Mouse (Mus musculus) liver, embryonic 11.5 days (tissue): ENCODE results near the gene Cavin2. TPM values are rescaled to one million over a fixed set of nuclear protein-coding genes. Genes with fewer than 3 reads are reported as not detected.

Experiments used
- ATAC-seq: fragments of 200-750 bp; cut with Nextera tagmentation; replicated peaks from 2 replicates; pipeline ENCODE4 v1.8.0; 2017; ENCODE audit warnings: moderate number of reproducible peaks, mild to moderate bottlenecking, moderate TSS enrichment, moderate library complexity; ENCODE audit not compliant: low FRiP score
- DNase-seq: peaks from one replicate; pipeline ENCODE4 v3.0.0-alpha.2; 2017; ENCODE audit warnings: low spot score
- H3K27ac ChIP-seq: fragments of 300-500 bp; sonication (generic); 2 replicates; pipeline ENCODE4 v1.5.1; 2014; ENCODE audit warnings: mild to moderate bottlenecking, low read depth, low read length, control low read depth
- H3K27me3 ChIP-seq: fragments of 300-500 bp; sonication (generic); replicated peaks from 2 replicates; pipeline ENCODE4 v1.6.1; 2014; ENCODE audit warnings: low read length, mixed read lengths; ENCODE audit not compliant: control insufficient read depth, insufficient read depth
- H3K36me3 ChIP-seq: fragments of 300-500 bp; sonication (generic); 2 replicates; pipeline ENCODE4 v1.6.1; 2014; ENCODE audit warnings: mild to moderate bottlenecking, low read length, moderate library complexity, mixed read lengths; ENCODE audit not compliant: control insufficient read depth, insufficient read depth
- H3K4me1 ChIP-seq: fragments of 300-500 bp; sonication (generic); replicated peaks from 2 replicates; pipeline ENCODE4 v1.6.1; 2014; ENCODE audit warnings: low read length, mixed read lengths; ENCODE audit not compliant: control insufficient read depth, insufficient read depth
- H3K4me2 ChIP-seq: fragments of 300-500 bp; sonication (generic); 2 replicates; pipeline ENCODE4 v1.6.1; 2014; ENCODE audit warnings: mild to moderate bottlenecking, control low read depth, moderate library complexity
- H3K4me3 ChIP-seq: fragments of 300-500 bp; sonication (generic); 2 replicates; pipeline ENCODE4 v1.5.1; 2014; ENCODE audit warnings: low read depth, low read length, control low read depth
- H3K9ac ChIP-seq: fragments of 300-500 bp; sonication (generic); 2 replicates; pipeline ENCODE4 v1.6.1; 2014; ENCODE audit warnings: low read depth, low read length, control low read depth
- H3K9me3 ChIP-seq: fragments of 300-500 bp; sonication (generic); 2 replicates; pipeline ENCODE4 v1.6.1; 2016; ENCODE audit warnings: low read length, inconsistent platforms, mixed read lengths; ENCODE audit not compliant: control insufficient read depth
- WGBS: fragments of 180-500 bp; shearing (Covaris S2); extraction: QIAGEN DNeasy Blood & Tissue Kit; methylation state at CpG from one replicate; pipeline ENCODE4 v1.1.7; 2014; 5-methylcytosine and 5-hydroxymethylcytosine counted together
- polyA plus RNA-seq: library from polyadenylated mRNA; unstranded; fragments of >200 nt; fragmentation: Nextera tagmentation; extraction: Ambion mirVana; gene quantifications from 2 replicates; pipeline ENCODE4 v1.2.1, GENCODE M21; 2014

The Cavin2 gene
- polyA plus RNA-seq, 1 experiment from 2014 or later = 31.1 TPM

DNA sequence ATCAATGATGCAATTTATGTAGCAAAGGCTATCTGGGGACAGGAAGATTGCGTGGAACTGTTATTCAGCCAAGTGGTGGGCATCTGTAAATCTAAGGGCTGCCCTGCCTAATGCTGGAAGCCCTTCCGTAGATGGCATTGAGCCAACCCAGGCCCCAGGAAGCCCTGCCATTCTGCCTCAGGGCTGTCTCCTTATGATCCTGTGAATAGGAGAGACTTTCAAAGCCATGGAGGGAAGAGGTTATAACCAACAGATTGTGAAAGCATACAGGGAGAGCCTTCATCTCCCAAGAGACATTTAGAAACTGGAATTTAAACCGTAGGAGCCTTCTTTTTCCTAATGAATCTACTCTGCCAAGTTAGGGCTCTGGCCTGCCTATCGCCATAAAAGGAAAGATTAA is 1.7 kb downstream of the Cavin2 start:
- peak overlapping the region; percentile 34 for H3K4me3 ChIP-seq
- DNase-seq (no peak), ATAC-seq (no peak)
- 66% methylated on average over 4 of the region's 4 CpGs for WGBS
- H3K27me3 ChIP-seq = no peaks in the 10 kb centered on the region
- H3K27ac ChIP-seq = no peak overlapping the region
- no peaks in the 10 kb centered on the region; the same call in 1 of the 2 replicates for H3K4me1 ChIP-seq
- peak overlapping the region; percentile 51 for H3K4me2 ChIP-seq
- no peaks in the 10 kb centered on the region for H3K36me3 ChIP-seq
- H3K9me3 ChIP-seq = no peaks in the 10 kb centered on the region
- no peak overlapping the region for H3K9ac ChIP-seq

GRCm38 (mm10) chr1:51292348-51292747 is 3.4 kb downstream of the Cavin2 start:
- Histone ChIP-seq H3K9ac (no peak overlapping the region), H3K9me3 (no peaks in the 10 kb centered on the region), H3K36me3 (no peaks in the 10 kb centered on the region), H3K4me2 (peak overlapping the region; percentile 22; the same call in 1 of the 2 replicates), H3K27me3 (no peaks in the 10 kb centered on the region), H3K4me1 (no peaks in the 10 kb centered on the region; the same call in 1 of the 2 replicates), H3K4me3 (no peak overlapping the region), H3K27ac (no peak overlapping the region)
- WGBS = 73% methylated on average over 4 of the region's 4 CpGs
- DNase-seq (no peak), ATAC-seq (no peak)

DNA sequence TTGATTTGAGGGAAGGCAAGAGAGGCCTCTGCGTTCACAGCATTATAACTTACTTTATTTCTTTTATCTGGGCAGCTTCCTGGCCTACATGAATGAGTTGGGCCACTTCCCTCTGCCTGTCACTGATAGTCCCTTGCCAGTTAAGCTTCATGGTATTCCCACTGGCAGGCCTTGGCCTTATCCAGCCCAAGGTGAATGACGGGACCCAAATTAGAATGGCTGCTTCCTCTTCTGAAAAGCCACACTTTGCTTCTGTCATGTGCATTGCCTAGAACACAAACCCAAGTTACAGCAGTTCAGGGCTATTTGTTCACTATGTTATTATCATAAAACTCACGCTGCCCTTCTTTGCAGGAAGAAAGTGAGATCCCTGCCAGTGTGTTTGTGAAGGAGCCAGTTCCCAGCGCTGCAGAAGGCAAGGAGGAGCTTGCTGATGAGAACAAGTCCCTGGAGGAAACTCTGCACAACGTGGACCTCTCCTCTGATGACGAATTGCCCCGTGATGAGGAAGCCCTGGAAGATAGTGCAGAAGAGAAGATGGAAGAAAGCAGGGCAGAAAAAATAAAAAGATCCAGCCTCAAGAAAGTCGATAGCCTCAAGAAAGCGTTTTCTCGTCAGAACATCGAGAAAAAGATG is 11.5 kb downstream of the Cavin2 start:
- WGBS = 54% methylated on average over 11 of the region's 11 CpGs
- no peaks in the 10 kb centered on the region for H3K36me3 ChIP-seq
- no peaks in the 10 kb centered on the region for H3K4me1 ChIP-seq
- no peak overlapping the region for H3K4me3 ChIP-seq
- no peak overlapping the region for H3K27ac ChIP-seq
- ATAC-seq = peak; percentile 70
- H3K27me3 ChIP-seq = no peaks in the 10 kb centered on the region
- no peak overlapping the region for H3K4me2 ChIP-seq
- DNase-seq = no peak
- no peaks in the 10 kb centered on the region for H3K9me3 ChIP-seq
- no peak overlapping the region for H3K9ac ChIP-seq

DNA sequence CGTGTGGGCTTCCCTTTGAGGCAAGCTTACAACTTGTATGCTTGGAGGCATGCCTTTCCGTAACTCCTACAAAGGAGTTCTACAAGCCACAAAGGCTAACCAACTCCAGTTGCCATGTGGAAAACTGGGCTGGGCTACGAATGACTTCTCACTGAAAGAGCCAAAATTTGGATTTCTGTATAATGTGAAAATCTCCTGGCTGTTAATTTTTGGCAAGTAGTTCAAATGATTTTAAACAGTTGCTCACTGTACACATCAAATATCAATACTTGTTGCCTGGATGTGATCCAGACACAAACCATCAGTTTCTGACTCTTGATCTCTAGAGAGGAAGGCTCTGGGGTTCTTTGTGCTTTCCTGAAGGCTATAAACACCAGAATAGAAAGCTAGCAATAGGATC is 18.1 kb downstream of the Cavin2 start:
- Histone ChIP-seq H3K4me1 (no peaks in the 10 kb centered on the region), H3K27me3 (no peaks in the 10 kb centered on the region), H3K4me3 (no peak overlapping the region), H3K9me3 (no peaks in the 10 kb centered on the region), H3K27ac (no peak overlapping the region), H3K36me3 (no peaks in the 10 kb centered on the region), H3K4me2 (no peak overlapping the region), H3K9ac (no peak overlapping the region)
- no peak for ATAC-seq
- WGBS = 79% methylated on average over 3 of the region's 3 CpGs
- DNase-seq = no peak

GRCm38 (mm10) chr1:51315476-51315875 is 26.6 kb downstream of the Cavin2 start:
- DNase-seq (no peak), ATAC-seq (no peak)
- H3K27me3 ChIP-seq = no peaks in the 10 kb centered on the region
- H3K9ac ChIP-seq = no peak overlapping the region
- H3K4me1 ChIP-seq = no peaks in the 10 kb centered on the region
- 53% methylated on average over 2 of the region's 2 CpGs for WGBS
- no peak overlapping the region for H3K4me2 ChIP-seq
- no peaks in the 10 kb centered on the region for H3K9me3 ChIP-seq
- H3K27ac ChIP-seq = no peak overlapping the region
- H3K4me3 ChIP-seq = no peak overlapping the region
- H3K36me3 ChIP-seq = no peaks in the 10 kb centered on the region

- whole genome bisulfite sequencing = 77% methylated on average over 6 of the region's 6 CpGs
- Histone ChIP-seq H3K9ac (no peak overlapping the region), H3K27me3 (no peaks in the 10 kb centered on the region), H3K4me2 (no peak overlapping the region), H3K27ac (no peak overlapping the region), H3K4me3 (no peak overlapping the region), H3K9me3 (no peaks in the 10 kb centered on the region), H3K36me3 (no peaks in the 10 kb centered on the region), H3K4me1 (no peaks in the 10 kb centered on the region)
- DNase-seq = no peak
- ATAC-seq = no peak
These were observed 34.6 kb downstream of the Cavin2 start for GRCm38 (mm10) chr1:51323506-51323905.

DNA sequence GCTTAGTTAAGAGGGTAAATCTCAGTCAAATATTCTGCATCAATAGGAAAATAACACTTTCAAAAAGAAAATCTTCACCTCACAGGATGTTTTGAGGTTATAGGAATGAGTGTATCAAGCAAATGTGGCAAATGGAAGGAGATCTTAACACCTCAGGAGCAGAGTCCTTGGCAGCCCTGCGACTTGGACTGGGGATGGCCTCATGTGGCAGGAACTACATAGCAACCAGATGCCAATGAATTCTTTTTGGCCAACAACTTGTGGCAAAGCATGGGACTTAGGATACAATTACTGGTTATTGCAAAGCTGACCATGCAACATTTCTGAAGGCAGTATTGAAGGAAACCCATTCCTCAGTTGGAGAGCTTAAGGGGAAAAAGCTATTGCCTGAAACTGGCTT is 39.6 kb downstream of the Cavin2 start:
- Histone ChIP-seq H3K4me1 (no peaks in the 10 kb centered on the region), H3K9ac (no peak overlapping the region), H3K36me3 (no peaks in the 10 kb centered on the region), H3K4me3 (no peak overlapping the region), H3K27me3 (no peaks in the 10 kb centered on the region), H3K4me2 (no peak overlapping the region), H3K9me3 (no peaks in the 10 kb centered on the region), H3K27ac (no peak overlapping the region)
- ATAC-seq (no peak), DNase-seq (no peak)
- WGBS = 74% methylated on average over 1 of the region's 1 CpGs

DNA sequence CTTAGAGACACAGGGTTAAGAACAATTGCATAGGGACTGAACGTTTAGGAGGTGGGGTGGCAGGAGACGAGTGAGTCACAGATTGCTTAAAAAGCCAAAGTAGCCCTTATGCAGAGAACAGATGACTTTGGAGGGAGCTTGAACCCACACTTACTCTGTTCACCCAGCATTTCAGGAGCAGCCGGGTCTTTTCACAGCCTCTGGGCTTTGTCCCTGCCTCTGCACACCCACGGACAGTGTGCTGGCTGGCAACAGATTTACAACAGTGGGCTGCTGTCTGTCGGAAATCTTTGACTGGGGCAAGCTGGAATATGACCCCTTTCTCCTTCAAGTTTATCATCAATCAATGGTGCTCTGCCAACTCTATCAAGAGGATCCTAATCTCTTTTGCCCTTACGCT is 44.1 kb downstream of the Cavin2 start:
- ATAC-seq (no peak), DNase-seq (no peak)
- Histone ChIP-seq H3K27me3 (no peaks in the 10 kb centered on the region), H3K4me1 (no peaks in the 10 kb centered on the region), H3K27ac (no peak overlapping the region), H3K36me3 (no peaks in the 10 kb centered on the region), H3K9ac (no peak overlapping the region), H3K4me3 (no peak overlapping the region), H3K9me3 (no peaks in the 10 kb centered on the region), H3K4me2 (no peak overlapping the region)
- WGBS = 34% methylated on average over 6 of the region's 6 CpGs

DNA sequence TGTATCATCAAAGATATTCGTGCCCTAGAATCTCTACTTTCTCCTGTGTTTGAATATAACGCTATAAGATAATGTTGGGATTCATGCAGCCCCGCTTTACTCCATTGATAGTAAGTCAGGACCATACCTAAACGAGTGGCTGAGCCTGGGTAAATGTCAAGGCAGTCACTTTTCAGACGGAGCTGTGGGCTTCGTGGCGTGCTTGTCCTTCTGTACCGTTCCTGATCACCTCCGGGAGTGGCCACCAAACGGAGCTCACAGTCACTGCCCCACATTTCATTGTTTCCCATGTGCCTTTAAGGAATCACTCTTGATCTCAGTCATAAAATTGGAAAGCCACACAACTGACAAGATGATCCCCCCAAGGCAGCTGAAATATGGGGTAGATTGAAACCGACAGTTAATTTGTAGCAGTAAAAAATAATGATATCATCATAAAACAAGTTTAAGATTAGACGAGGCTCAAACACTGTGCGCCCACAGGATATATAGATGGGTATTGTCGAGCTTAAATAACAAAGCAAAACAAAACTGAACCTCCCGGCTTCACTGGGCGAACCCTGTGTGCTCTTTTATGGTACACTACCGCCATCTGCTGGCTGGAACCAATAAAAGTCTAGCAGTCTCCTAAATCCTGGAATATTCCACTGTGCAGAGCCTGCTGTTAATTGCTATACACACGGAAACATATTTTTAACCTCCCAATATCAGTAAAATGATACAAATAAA is 44.8 kb downstream of the Cavin2 start:
- H3K4me1 ChIP-seq = no peaks in the 10 kb centered on the region
- H3K9ac ChIP-seq = no peak overlapping the region
- no peaks in the 10 kb centered on the region for H3K36me3 ChIP-seq
- H3K9me3 ChIP-seq = no peaks in the 10 kb centered on the region
- WGBS = 18% methylated on average over 18 of the region's 18 CpGs
- DNase-seq = peak; percentile 64
- H3K4me3 ChIP-seq = peak overlapping the region; percentile 20; the same call in 1 of the 2 replicates
- no peak overlapping the region for H3K27ac ChIP-seq
- H3K27me3 ChIP-seq = no peaks in the 10 kb centered on the region
- H3K4me2 ChIP-seq = peak overlapping the region; percentile 62
- ATAC-seq = peak; percentile 67
